Mouse (Mus musculus): ENCODE measurements around the gene Tmem129.

GRCm38 (mm10) chr5:33629301-33629987 lies 28.8 kb downstream of the Tmem129 start, which contains the start of the genes Fam53a and Gm9903:
- TF ChIP-seq GATA1 (IDR thresholded peaks at IDR 0.05; ENCODE audit: low read length) (no peak), TAL1 (IDR thresholded peaks at IDR 0.05; ENCODE audit: low read length) (no peak)

Measured in erythroblast, embryonic 14.5 days (primary cell).